Comparison of ENCODE assay signal across 20 mouse cellular contexts in genomic region chr1:159842876-159843275, GRCm38 (mm10).
A peak's percentile ranks its signal among the peaks of the same experiment; 100 is the strongest.
DNase-seq lines count a peak whose midpoint lies in the region; ATAC-seq and TF ChIP-seq lines count a peak whose summit lies in the region.
"Had no signal": no experiment of that assay in that cellular context is flagged by ENCODE, and none has a peak within 500 bp of the region (broad histone marks: within the 10 kb centered on the region; RNA-seq: fewer than 3 reads in every experiment).

No protein-coding gene starts in this region.

- ATAC-seq in kidney, postnatal 0 days (replicated peaks; ENCODE audit: low FRiP score, low read depth) = no peak
- ATAC-seq: forebrain, embryonic 14.5 days; forebrain, embryonic 16.5 days had no signal

- no peak overlapping the region for H3K9ac ChIP-seq in kidney, postnatal 0 days (ENCODE audit: low read depth, low read length)
- H3K9ac ChIP-seq: embryonic facial prominence, embryonic 13.5 days; embryonic facial prominence, embryonic 15.5 days; forebrain, embryonic 12.5 days had no signal

- no peak for TF ChIP-seq CTCF in kidney, postnatal 0 days (IDR thresholded peaks at IDR 0.05; ENCODE audit: low read depth)

- H3K4me1 ChIP-seq in kidney, postnatal 0 days (replicated peaks; ENCODE audit: insufficient read depth, low read length) = no peaks in the 10 kb centered on the region
- H3K4me1 ChIP-seq: embryonic facial prominence, embryonic 13.5 days; embryonic facial prominence, embryonic 15.5 days; forebrain, embryonic 12.5 days had no signal

- no peak overlapping the region for H3K4me2 ChIP-seq in kidney, postnatal 0 days (ENCODE audit: low read length)
- H3K4me2 ChIP-seq: embryonic facial prominence, embryonic 13.5 days; embryonic facial prominence, embryonic 15.5 days; forebrain, embryonic 12.5 days had no signal

- WGBS in kidney, postnatal 0 days = 9% methylated on average over 5 of the region's 5 CpGs

- no peaks in the 10 kb centered on the region for H3K9me3 ChIP-seq in kidney, postnatal 0 days (replicated peaks; ENCODE audit: low read length)
- H3K9me3 ChIP-seq: embryonic facial prominence, embryonic 13.5 days; embryonic facial prominence, embryonic 15.5 days; forebrain, embryonic 10.5 days; forebrain, embryonic 12.5 days had no signal

- no peak overlapping the region for H3K27ac ChIP-seq in kidney, postnatal 0 days
- H3K27ac ChIP-seq: embryonic facial prominence, embryonic 13.5 days; embryonic facial prominence, embryonic 15.5 days; forebrain, embryonic 10.5 days; forebrain, embryonic 12.5 days had no signal

- no peak overlapping the region for H3K4me3 ChIP-seq in kidney, postnatal 0 days (replicated peaks; ENCODE audit: low read depth, low read length)
- H3K4me3 ChIP-seq: embryonic facial prominence, embryonic 13.5 days; embryonic facial prominence, embryonic 15.5 days; erythroblast, embryonic 14.5 days; forebrain, embryonic 10.5 days; forebrain, embryonic 12.5 days had no signal

- DNase-seq in kidney, postnatal 0 days (ENCODE audit: low spot score) = peak; percentile 59
- no peak for DNase-seq in kidney, adult 9 months
- DNase-seq in brain, adult 2 months (ENCODE audit: low read depth, low spot score) = peak; percentile 33
- no peak for DNase-seq in cerebellum, adult 18-20 months
- DNase-seq in testis, postnatal 14 days (ENCODE audit: low spot score) = no peak
- DNase-seq: adrenal gland, adult 8-10 months; adrenal gland, postnatal 14 days; adrenal gland, postnatal 36 days; cerebellum, adult 11 months; cerebellum, adult 2 months; cerebellum, adult 9-10 months; cerebellum, postnatal 10 days; cerebellum, postnatal 25 days had no signal

- no peaks in the 10 kb centered on the region for H3K27me3 ChIP-seq in kidney, postnatal 0 days (ENCODE audit: insufficient read depth, low read length)
- H3K27me3 ChIP-seq: embryonic facial prominence, embryonic 13.5 days; embryonic facial prominence, embryonic 15.5 days; forebrain, embryonic 12.5 days had no signal

- no peaks in the 10 kb centered on the region for H3K36me3 ChIP-seq in kidney, postnatal 0 days (ENCODE audit: insufficient read depth, low read length)
- H3K36me3 ChIP-seq: embryonic facial prominence, embryonic 13.5 days; embryonic facial prominence, embryonic 15.5 days; forebrain, embryonic 10.5 days; forebrain, embryonic 12.5 days had no signal

Comparison
In these comparisons a context has a peak if more than half of its experiments do, and no peak if none do; other contexts are left out.
1. DNase-seq: peak in kidney, postnatal 0 days (single experiment) and brain, adult 2 months (single experiment); none in kidney, adult 9 months (single experiment), cerebellum, adult 18-20 months (0 of 2) and testis, postnatal 14 days (single experiment).